Mouse (Mus musculus): ENCODE results near the gene Arhgef10l.
A peak's percentile ranks its signal among the peaks of the same experiment; 100 is the strongest.

Arhgef10l gene

GRCm38 (mm10) chr4:140665760-140666159, at the start of gene Arhgef10l:
Gene Arhgef10l, minus strand, starts transcription at chr4:140666012.
- DNase-seq (ENCODE audit: low spot score) = peak; percentile 61

- no peak for DNase-seq (ENCODE audit: low spot score)
These were observed 48.8 kb upstream of the Arhgef10l start for GRCm38 (mm10) chr4:140714586-140714985.

- peak; percentile 85 for DNase-seq (ENCODE audit: low spot score)
These were observed 47.9 kb upstream of the Arhgef10l start for GRCm38 (mm10) chr4:140713480-140714365.

- DNase-seq (ENCODE audit: low spot score) = no peak
These were observed 45.5 kb upstream of the Arhgef10l start for GRCm38 (mm10) chr4:140711360-140711759.

GRCm38 (mm10) chr4:140710781-140711180, 45.0 kb upstream of the Arhgef10l start:
- no peak for DNase-seq (ENCODE audit: low spot score)

GRCm38 (mm10) chr4:140709617-140710016, 43.8 kb upstream of the Arhgef10l start:
- DNase-seq (ENCODE audit: low spot score) = no peak

- DNase-seq (ENCODE audit: low spot score) = no peak
These were observed 43.3 kb upstream of the Arhgef10l start for GRCm38 (mm10) chr4:140709111-140709510.

GRCm38 (mm10) chr4:140708297-140708927, 42.6 kb upstream of the Arhgef10l start:
- no peak for DNase-seq (ENCODE audit: low spot score)

GRCm38 (mm10) chr4:140707615-140708014, 41.8 kb upstream of the Arhgef10l start:
- DNase-seq (ENCODE audit: low spot score) = no peak

GRCm38 (mm10) chr4:140704166-140704565, 38.4 kb upstream of the Arhgef10l start:
- no peak for DNase-seq (ENCODE audit: low spot score)

GRCm38 (mm10) chr4:140703636-140704035, 37.8 kb upstream of the Arhgef10l start:
- DNase-seq (ENCODE audit: low spot score) = no peak

- peak; percentile 90 for DNase-seq (ENCODE audit: low spot score)
These were observed 37.0 kb upstream of the Arhgef10l start for GRCm38 (mm10) chr4:140702611-140703327.

- peak; percentile 49 for DNase-seq (ENCODE audit: low spot score)
These were observed 36.1 kb upstream of the Arhgef10l start for GRCm38 (mm10) chr4:140701716-140702561.

- peak; percentile 83 for DNase-seq (ENCODE audit: low spot score)
These were observed 35.4 kb upstream of the Arhgef10l start for GRCm38 (mm10) chr4:140701049-140701715.

- no peak for DNase-seq (ENCODE audit: low spot score)
These were observed 34.6 kb upstream of the Arhgef10l start, which contains the start of gene Rcc2 for GRCm38 (mm10) chr4:140700269-140701018. Gene Rcc2, plus strand, starts transcription at chr4:140700541.

- DNase-seq (ENCODE audit: low spot score) = peak; percentile 64
These were observed 33.8 kb upstream of the Arhgef10l start for GRCm38 (mm10) chr4:140699441-140700127.

- DNase-seq (ENCODE audit: low spot score) = no peak
These were observed 30.1 kb upstream of the Arhgef10l start for GRCm38 (mm10) chr4:140695675-140696585.

GRCm38 (mm10) chr4:140695146-140695545, 29.3 kb upstream of the Arhgef10l start:
- no peak for DNase-seq (ENCODE audit: low spot score)

Measured in ovary, postnatal 36 days (tissue).